Mouse (Mus musculus) frontal cortex, postnatal 36 days (tissue): Measurements from ENCODE around the gene Fcgr3.
"Not testable (repeated sequence)": the region's sequence is repeated elsewhere in the genome, so short reads cannot be mapped to it uniquely, and the experiment has no call there.

Source experiments
- DNase-seq, 2 experiments: peaks; one replicate each; pipeline ENCODE4 v3.0.0; 2022; ENCODE audit warnings: low spot score in 2 of 2

Fcgr3 gene

DNA sequence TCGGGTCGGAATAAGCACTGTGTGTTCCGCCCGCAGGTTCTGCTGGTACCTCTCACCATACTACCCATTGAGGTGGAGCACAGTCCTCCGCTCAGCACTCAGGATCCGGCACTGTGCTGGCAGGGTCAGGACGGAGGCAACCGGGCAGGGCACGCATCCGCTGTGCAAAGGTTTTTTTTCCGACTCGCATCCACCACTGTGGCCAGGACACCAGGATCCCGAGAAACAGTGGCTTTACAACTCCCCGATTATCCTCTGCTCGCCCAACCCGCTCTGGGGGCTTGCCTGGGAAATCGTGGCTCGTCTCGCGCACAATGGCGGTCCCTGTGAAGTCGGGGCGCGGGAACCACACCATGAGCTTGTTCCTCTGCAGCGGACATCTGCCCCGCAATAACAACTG, 21.0 kb upstream of the Fcgr3 start:
- no peak for DNase-seq

DNA sequence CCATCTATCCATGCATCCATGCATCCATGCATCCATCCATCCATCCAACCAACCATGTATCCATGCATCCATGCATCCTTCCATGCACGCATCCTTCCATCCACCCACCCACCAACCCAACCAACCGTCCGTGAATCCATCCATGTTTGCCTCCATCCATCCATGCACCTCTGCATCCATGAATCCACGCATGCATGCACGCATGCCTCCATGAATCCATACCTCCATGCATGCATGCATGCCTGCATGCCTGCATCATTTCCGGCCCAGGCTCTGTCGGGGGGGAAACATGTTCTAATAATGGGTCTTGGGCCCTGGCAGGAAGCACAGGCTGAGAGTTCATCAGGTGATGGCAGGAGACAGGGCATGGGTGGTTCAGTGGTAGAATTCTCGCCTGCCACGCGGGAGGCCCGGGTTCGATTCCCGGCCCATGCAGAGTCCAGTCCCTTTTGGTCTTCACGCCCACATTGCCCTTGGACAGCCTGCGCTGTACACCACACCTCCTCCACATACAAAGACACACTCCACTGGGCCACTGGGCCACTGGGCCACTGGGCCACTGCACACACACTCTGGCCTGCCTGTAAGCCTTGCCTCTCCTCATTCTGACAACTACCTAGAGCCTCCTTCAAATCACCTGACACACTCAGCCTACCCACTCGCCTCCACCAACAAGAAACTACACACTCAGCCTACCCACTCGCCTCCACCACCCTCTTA, 16.9 kb upstream of the Fcgr3 start:
- DNase-seq: not testable (repeated sequence)

DNA sequence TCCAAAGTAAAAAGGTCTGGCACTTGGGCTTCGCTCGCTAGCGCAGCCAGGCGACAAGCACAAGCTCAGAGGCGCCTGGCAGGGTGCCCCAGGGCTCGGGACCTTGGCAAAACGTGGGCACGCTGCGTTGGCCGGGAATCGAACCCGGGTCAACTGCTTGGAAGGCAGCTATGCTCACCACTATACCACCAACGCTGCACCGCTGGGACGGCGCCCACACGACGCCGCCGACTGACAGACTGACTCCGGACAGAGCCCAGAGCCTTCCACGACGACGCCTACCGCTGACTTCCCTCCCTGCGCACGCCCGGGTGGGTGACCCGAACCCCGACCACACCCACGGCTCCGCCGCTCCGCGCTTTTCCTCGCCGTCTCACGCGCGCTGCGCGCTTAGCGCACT, 15.1 kb upstream of the Fcgr3 start:
- not testable (repeated sequence) for DNase-seq

DNA sequence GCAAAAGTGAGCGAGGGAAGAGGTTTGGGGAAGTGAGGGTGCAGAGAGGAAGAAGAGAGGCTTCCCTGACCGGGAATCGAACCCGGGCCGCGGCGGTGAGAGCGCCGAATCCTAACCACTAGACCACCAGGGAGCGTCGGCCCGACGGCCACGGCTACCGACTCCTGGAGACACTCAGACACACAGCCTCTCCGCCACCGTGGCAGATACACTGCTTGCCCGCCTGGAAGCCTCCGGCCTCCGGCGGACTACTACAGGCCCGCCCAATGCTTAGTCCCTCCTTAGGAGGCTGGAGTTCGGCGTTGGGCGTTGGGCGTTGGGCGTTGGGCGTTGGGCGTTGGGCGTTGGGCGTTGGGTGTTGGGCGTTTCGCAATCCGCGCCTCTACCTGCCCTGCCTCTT, 14.6 kb upstream of the Fcgr3 start:
- not testable (repeated sequence) for DNase-seq

DNA sequence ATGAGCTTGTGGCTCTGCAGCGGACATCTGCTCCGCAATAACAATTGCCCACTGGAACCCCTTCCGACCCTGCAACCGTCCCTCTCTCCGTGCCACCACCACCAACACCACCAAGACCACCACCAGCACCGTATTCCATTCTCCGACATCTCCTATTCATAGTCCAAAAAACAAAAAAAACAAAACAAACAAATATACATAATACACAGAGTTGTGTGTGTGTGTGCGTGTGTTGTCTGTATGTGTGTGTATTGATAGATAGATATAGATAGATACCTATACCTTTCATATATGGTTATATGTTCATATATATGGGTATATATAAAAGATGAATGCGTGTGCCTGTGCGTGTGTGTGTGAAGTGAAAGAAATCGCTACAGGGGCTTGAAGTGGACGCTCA, 13.7 kb upstream of the Fcgr3 start:
- not testable (repeated sequence) for DNase-seq

DNA sequence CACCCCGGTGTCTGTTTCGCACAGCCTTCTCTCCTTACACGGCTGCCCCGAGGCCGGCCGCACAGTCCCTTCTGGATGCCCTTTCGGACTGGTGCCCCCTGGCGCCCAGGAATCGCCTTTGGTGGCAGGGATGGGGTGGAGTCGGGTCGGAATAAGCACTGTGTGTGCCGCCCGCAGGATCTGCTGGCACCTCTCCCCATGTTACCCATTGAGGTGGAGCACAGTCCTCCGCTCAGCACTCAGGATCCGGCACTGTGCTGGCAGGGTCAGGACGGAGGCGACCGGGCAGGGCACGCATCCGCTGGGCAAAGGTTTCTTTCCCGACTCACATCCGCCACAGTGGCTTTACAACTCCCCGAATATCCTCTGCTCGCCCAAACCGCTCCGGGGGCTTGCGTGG, 13.2 kb upstream of the Fcgr3 start:
- peak in 1 of 2 experiments; percentile 68 for DNase-seq

DNA sequence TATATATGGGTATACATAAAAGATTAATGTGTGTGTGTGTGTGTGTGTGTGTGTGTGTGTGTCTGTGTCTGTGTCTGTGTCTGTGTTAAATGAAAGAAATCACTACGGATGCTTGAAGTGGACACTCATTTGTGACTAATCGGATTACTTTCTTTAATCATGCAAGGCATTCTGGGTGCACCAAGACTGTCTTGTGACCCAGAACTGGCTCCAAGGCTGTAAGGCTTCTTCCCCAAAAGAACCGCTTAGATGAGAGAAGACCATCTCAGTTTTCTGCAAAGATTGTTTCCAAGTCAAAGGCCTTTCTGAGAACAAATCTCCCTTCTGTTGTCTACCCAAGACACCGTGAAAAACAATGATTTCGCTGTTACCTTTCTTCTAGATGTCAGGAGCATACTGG, 12.5 kb upstream of the Fcgr3 start:
- DNase-seq: not testable (repeated sequence)

DNA sequence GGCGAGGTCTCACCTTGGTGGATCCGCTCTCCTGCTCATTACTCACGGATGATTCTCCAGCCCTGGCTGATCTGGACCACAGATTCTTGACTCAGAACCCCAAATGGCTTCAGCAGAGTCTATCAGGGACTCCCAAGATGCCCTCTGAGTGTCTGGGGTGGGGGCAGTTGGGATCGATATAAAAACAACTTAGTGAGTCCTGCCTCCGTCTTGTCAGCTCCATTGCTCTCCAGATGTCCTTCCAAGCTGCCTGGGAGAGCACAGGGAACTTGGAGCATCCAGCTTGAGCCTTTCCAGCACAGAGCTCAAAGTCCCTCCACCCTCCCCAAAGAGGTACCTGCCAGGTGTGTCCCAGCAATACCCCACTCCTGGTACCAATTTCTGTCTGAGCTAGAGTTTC, 11.4 kb upstream of the Fcgr3 start:
- DNase-seq: not testable (repeated sequence)

DNA sequence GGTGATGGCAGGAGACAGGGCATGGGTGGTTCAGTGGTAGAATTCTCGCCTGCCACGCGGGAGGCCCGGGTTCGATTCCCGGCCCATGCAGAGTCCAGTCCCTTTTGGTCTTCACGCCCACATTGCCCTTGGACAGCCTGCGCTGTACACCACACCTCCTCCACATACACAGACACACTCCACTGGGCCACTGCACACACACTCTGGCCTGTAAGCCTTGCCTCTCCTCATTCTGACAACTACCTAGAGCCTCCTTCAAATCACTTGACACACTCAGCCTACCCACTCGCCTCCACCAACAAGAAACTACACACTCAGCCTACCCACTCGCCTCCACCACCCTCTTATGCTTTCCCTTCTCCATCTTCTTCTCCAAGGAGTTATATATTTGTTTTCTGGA, 9.5 kb upstream of the Fcgr3 start:
- DNase-seq: not testable (repeated sequence)

DNA sequence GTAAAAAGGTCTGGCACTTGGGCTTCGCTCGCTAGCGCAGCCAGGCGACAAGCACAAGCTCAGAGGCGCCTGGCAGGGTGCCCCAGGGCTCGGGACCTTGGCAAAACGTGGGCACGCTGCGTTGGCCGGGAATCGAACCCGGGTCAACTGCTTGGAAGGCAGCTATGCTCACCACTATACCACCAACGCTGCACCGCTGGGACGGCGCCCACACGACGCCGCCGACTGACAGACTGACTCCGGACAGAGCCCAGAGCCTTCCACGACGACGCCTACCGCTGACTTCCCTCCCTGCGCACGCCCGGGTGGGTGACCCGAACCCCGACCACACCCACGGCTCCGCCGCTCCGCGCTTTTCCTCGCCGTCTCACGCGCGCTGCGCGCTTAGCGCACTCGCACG, 7.5 kb upstream of the Fcgr3 start:
- DNase-seq: not testable (repeated sequence)

DNA sequence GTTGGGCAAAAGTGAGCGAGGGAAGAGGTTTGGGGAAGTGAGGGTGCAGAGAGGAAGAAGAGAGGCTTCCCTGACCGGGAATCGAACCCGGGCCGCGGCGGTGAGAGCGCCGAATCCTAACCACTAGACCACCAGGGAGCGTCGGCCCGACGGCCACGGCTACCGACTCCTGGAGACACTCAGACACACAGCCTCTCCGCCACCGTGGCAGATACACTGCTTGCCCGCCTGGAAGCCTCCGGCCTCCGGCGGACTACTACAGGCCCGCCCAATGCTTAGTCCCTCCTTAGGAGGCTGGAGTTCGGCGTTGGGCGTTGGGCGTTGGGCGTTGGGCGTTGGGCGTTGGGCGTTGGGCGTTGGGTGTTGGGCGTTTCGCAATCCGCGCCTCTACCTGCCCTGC, 7.0 kb upstream of the Fcgr3 start:
- DNase-seq: not testable (repeated sequence)

DNA sequence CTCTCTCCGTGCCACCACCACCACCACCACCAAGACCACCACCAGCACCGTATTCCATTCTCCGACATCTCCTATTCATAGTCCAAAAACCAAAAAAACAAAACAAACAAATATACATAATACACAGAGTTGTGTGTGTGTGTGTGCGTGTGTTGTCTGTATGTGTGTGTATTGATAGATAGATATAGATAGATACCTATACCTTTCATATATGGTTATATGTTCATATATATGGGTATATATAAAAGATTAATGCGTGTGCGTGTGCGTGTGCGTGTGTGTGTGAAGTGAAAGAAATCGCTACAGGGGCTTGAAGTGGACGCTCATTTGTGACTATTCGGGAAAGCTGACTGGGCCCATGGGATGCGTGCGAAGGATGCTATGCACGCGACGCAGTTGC, 6.1 kb upstream of the Fcgr3 start:
- DNase-seq: not testable (repeated sequence)

DNA sequence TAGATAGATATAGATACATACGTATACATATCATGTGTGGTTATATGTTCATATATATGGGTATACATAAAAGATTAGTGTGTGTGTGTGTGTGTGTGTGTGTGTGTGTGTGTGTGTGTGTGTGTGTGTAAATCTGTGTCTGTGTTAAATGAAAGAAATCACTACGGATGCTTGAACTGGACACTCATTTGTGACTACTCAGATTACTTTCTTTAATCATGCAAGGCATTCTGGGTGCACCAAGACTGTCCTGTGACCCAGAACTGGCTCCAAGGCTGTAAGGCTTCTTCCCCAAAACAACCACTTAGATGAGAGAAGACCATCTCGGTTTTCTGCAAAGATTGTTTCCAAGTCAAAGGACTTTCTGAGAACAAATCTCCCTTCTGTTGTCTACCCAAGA, 4.8 kb upstream of the Fcgr3 start:
- not testable (repeated sequence) for DNase-seq

DNA sequence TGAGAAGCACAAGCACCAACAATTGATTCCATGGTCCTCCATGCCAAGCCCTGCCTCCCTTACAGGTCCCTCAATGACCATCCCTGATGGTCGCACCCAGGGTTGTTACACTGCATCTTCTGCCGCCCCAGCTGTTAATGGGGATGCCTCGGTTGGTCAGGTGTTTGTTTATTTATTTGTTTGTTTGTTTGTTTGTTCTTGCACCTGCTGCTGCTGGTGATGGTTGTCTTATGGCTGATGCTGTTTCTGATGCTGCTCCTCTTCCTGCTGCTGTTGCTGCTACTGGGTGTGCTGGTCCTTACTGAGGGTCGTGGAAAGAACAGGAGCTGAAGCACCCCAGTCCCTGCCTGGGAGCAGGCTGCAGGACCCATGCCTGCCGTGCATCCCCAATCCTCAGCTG, 3.2 kb upstream of the Fcgr3 start:
- not testable (repeated sequence) for DNase-seq

DNA sequence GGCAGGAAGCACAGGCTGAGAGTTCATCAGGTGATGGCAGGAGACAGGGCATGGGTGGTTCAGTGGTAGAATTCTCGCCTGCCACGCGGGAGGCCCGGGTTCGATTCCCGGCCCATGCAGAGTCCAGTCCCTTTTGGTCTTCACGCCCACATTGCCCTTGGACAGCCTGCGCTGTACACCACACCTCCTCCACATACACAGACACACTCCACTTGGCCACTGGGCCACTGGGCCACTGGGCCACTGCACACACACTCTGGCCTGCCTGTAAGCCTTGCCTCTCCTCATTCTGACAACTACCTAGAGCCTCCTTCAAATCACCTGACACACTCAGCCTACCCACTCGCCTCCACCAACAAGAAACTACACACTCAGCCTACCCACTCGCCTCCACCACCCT, 1.8 kb upstream of the Fcgr3 start:
- DNase-seq: not testable (repeated sequence)

DNA sequence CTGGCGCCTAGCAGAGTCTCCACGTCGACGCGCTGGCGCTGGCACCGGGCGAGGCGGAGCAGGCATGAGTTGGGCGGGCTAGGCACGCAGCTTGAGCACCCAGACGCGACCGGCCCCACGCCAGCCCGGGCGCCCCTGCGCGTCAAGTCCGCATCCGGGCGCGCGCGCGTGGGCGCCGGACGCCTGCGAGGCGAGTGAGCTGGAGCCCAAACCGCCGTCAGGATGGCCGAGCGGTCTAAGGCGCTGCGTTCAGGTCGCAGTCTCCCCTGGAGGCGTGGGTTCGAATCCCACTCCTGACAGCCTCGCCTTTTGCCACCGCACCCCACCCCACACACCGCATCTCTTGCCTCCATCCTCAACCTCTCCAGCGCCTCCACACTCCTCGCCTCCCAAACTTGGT, 1.0 kb upstream of the Fcgr3 start:
- DNase-seq: peak in 1 of 2 experiments; percentile 47

DNA sequence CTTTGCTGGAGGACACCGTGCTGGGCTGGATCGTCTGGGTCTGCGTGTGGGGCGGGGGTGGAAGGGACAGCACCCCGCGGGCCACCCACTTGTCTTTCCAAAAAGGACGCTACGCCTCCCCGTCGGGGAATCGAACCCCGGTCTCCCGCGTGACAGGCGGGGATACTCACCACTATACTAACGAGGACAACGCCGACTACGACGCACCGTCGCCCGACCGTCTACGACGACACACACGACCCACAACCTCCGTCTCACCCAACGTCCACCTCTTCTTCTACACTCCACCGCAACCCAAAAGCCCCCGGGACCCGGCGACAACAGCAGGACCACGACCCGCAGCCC, 480 bp upstream of the Fcgr3 start:
- not testable (repeated sequence) for DNase-seq

DNA sequence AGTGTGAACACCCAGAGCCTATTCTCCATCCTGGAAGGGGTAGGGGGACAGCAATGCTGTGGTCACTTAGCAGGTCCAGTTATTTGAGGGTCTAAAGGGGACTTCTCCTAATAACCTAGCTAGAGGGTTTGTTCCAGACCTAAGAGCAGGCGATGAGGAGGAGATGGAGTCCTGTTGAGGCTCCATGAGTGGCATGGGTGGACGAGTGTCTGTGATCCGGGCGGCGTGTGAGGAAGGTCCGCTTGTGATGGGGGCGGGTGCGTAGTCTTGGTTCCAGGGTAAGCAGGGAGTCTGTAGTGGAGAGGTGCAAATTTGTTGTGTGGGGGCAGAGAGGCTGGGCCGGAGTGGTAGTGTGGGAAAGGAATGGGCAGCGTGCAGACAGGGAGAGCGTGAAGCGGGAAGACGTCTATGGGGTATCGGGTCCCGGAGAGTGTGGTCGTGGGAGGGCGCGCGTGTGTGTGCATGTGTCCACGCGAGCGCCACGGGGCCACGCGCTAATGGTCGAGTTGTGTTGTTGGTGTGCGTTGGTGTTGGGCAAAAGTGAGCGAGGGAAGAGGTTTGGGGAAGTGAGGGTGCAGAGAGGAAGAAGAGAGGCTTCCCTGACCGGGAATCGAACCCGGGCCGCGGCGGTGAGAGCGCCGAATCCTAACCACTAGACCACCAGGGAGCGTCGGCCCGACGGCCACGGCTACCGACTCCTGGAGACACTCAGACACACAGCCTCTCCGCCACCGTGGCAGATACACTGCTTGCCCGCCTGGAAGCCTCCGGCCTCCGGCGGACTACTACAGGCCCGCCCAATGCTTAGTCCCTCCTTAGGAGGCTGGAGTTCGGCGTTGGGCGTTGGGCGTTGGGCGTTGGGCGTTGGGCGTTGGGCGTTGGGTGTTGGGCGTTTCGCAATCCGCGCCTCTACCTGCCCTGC, 905 bp downstream of the Fcgr3 start:
- DNase-seq: peak; percentile 58 to 73

DNA sequence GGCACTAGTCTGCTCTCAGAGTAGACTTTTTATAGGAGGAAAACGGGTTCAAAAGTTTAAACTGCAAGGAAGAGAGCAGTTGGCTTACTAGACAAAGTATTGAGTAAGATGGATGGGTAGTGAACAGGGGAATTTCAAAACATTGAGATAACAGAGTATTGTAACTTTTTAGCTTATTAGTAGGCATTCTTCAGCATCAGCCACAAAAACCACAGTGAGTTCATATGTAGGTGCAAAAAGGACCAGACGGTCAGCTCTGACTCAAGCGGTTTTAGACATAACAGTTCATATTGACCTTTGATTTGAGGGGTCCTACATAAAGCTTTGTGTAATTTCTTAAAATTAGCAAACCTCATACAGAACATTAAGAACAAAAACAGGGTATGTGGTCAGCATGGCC, 3.2 kb downstream of the Fcgr3 start:
- no peak for DNase-seq

DNA sequence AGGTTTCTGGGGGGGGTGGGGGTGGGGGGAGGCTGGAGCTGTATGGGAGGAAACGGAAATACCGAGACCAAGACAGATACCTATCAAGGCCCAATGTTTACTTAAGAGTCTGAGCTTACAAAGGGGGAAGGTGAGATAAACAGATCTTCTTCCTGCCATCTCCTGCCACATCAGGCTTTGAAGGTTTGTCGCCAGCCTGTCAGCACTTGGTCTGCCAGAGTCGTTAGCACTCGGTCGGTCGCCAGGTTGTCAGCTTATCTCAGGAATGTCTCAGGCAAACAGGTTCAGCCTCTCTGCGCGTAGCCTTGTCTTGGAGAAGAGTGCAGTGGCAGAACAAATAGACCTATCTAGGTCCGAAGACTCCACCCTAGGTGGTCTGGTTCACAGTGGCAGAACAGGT, 4.3 kb downstream of the Fcgr3 start:
- no peak for DNase-seq

DNA sequence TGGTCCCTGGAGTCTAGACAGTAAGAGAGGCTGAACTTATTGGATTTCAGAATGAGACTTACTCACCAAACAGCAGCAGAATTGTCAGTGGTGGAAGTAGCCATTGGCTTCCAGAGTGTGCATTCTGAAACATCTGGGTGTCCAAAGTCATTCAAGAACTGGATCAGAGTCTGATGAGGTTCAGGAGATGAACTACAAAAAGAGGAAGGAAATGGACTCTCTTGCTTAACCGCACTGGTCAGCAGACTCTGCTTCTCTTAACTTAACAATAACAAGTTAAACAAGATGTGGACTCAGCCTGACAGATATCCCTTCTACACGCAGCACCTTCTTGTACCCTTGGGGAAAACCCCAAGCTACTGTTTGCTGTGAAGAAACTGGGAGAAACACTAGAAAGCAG, 5.5 kb downstream of the Fcgr3 start:
- DNase-seq: no peak

DNA sequence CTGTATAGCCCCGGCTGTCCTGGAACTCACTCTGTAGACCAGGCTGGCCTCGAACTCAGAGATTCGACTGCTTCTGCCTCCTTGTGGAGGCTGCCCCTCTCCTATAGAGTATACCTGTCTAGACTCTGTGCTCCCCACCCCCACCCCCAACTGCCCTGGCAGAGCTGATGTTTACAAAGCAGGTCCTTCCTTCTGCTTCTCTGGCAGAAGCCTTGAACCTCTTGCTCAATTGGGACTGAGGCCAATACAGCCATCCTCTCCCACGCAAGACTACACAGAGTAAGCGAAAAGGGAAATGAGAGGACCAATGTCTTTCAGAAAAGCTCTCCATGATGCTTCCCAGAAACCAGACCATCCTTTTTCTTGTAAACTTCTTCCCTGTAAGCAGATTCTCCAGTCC, 7.5 kb downstream of the Fcgr3 start:
- DNase-seq: no peak

DNA sequence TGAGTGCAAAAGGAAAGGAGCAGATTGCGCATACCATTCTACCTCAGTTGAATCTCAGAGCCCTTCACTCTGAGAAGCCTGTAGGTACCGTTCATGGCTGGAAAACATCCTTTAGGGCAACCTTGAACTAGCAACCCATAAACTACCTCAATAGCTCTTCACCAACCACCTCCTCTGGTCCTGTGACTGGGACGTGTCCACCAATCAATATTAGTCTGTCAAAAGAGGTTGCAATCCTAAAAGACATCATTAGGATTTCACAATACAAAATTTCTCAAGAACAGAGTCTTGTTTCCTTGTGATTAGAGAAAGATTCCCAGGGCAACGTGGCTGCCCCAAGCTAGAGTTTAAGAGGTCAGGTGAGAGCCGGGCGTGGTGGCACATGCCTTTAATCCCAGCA, 11.4 kb downstream of the Fcgr3 start:
- DNase-seq: no peak
